Mouse (Mus musculus): ENCODE results near the gene Slc44a5. TPM values are rescaled to one million over a fixed set of nuclear protein-coding genes. Genes with fewer than 3 reads are reported as not detected.
"Not testable (repeated sequence)": the region's sequence is repeated elsewhere in the genome, so short reads cannot be mapped to it uniquely, and the experiment has no call there.

Slc44a5 gene
- total RNA-seq, 1 experiment = 0.09 TPM

GRCm38 (mm10) chr3:154149778-154150177 lies 176.5 kb downstream of the Slc44a5 start:
- no peaks in the 10 kb centered on the region for H3K36me3 ChIP-seq (ENCODE audit: control insufficient read depth, insufficient read depth, low read length, poor library complexity, severe bottlenecking)
- H3K9me3 ChIP-seq (ENCODE audit: control insufficient read depth, insufficient read depth, low read depth, low read length) = no peaks in the 10 kb centered on the region
- no peak for DNase-seq (ENCODE audit: low read depth, low spot score)
- no peak overlapping the region for H3K27ac ChIP-seq (ENCODE audit: insufficient read depth, low read depth, low read length, poor library complexity, severe bottlenecking)
- no peak overlapping the region for H3K9ac ChIP-seq (ENCODE audit: insufficient read depth, low read depth, low read length, poor library complexity, severe bottlenecking)
- H3K4me1 ChIP-seq (ENCODE audit: control insufficient read depth in 2 of 2, insufficient read depth in 2 of 2, low read length in 2 of 2, poor library complexity in 1 of 2) = no peaks in the 10 kb centered on the region
- in situ Hi-C loops (cut with MboI; ENCODE audit: low sequenced_read_pairs in 2 of 2, unreplicated experiment in 2 of 2) = no loop called here
- TF ChIP-seq CHD2 (IDR thresholded peaks at IDR 0.05; ENCODE audit: low read depth, low read length) = no peak
- TF ChIP-seq ZC3H11A (IDR thresholded peaks at IDR 0.05; ENCODE audit: borderline replicate concordance, low read depth, low read length) = no peak
- no peak for TF ChIP-seq ZNF384 (IDR thresholded peaks at IDR 0.05; ENCODE audit: low read depth, low read length)
- TF ChIP-seq HCFC1 (IDR thresholded peaks at IDR 0.05; ENCODE audit: borderline replicate concordance, insufficient read depth, low read length) = no peak
- TF ChIP-seq MAFK (IDR thresholded peaks at IDR 0.05; ENCODE audit: insufficient read depth, low read depth, low read length) = no peak
- H3K4me3 ChIP-seq (ENCODE audit: insufficient read depth in 1 of 2, low read depth in 1 of 2, low read length in 2 of 2, poor library complexity in 1 of 2, severe bottlenecking in 1 of 2) = no peak overlapping the region

- DNase-seq (ENCODE audit: low read depth, low spot score) = peak; percentile 25
- H3K9ac ChIP-seq (ENCODE audit: insufficient read depth, low read depth, low read length, poor library complexity, severe bottlenecking); in situ Hi-C loops (cut with MboI; ENCODE audit: low sequenced_read_pairs in 2 of 2, unreplicated experiment in 2 of 2); H3K36me3 ChIP-seq (ENCODE audit: control insufficient read depth, insufficient read depth, low read length, poor library complexity, severe bottlenecking); H3K9me3 ChIP-seq (ENCODE audit: control insufficient read depth, insufficient read depth, low read depth, low read length); H3K4me3 ChIP-seq (ENCODE audit: insufficient read depth in 1 of 2, low read depth in 1 of 2, low read length in 2 of 2, poor library complexity in 1 of 2, severe bottlenecking in 1 of 2); H3K4me1 ChIP-seq (ENCODE audit: control insufficient read depth in 2 of 2, insufficient read depth in 2 of 2, low read length in 2 of 2, poor library complexity in 1 of 2); H3K27ac ChIP-seq (ENCODE audit: insufficient read depth, low read depth, low read length, poor library complexity, severe bottlenecking): not testable (repeated sequence)
Observed at GRCm38 (mm10) chr3:154153541-154153940, 180.3 kb downstream of the Slc44a5 start.

- Histone ChIP-seq H3K36me3 (ENCODE audit: control insufficient read depth, insufficient read depth, low read length, poor library complexity, severe bottlenecking) (no peaks in the 10 kb centered on the region), H3K4me3 (ENCODE audit: insufficient read depth in 1 of 2, low read depth in 1 of 2, low read length in 2 of 2, poor library complexity in 1 of 2, severe bottlenecking in 1 of 2) (no peak overlapping the region), H3K27ac (ENCODE audit: insufficient read depth, low read depth, low read length, poor library complexity, severe bottlenecking) (no peak overlapping the region), H3K9ac (ENCODE audit: insufficient read depth, low read depth, low read length, poor library complexity, severe bottlenecking) (no peak overlapping the region), H3K4me1 (ENCODE audit: control insufficient read depth in 2 of 2, insufficient read depth in 2 of 2, low read length in 2 of 2, poor library complexity in 1 of 2) (no peaks in the 10 kb centered on the region), H3K9me3 (ENCODE audit: control insufficient read depth, insufficient read depth, low read depth, low read length) (no peaks in the 10 kb centered on the region)
- TF ChIP-seq ZNF384 (IDR thresholded peaks at IDR 0.05; ENCODE audit: low read depth, low read length) (no peak), CHD2 (IDR thresholded peaks at IDR 0.05; ENCODE audit: low read depth, low read length) (no peak), HCFC1 (IDR thresholded peaks at IDR 0.05; ENCODE audit: borderline replicate concordance, insufficient read depth, low read length) (no peak), MAFK (IDR thresholded peaks at IDR 0.05; ENCODE audit: insufficient read depth, low read depth, low read length) (no peak), ZC3H11A (IDR thresholded peaks at IDR 0.05; ENCODE audit: borderline replicate concordance, low read depth, low read length) (no peak)
- in situ Hi-C loops (cut with MboI; ENCODE audit: low sequenced_read_pairs in 2 of 2, unreplicated experiment in 2 of 2) = no loop called here
- DNase-seq (ENCODE audit: low read depth, low spot score) = no peak
Observed at GRCm38 (mm10) chr3:154165882-154166281, 192.6 kb downstream of the Slc44a5 start.

GRCm38 (mm10) chr3:154171881-154172592 lies 198.8 kb downstream of the Slc44a5 start:
- no peak for DNase-seq (ENCODE audit: low read depth, low spot score)
- Histone ChIP-seq H3K4me3 (ENCODE audit: insufficient read depth in 1 of 2, low read depth in 1 of 2, low read length in 2 of 2, poor library complexity in 1 of 2, severe bottlenecking in 1 of 2) (no peak overlapping the region), H3K27ac (ENCODE audit: insufficient read depth, low read depth, low read length, poor library complexity, severe bottlenecking) (no peak overlapping the region), H3K36me3 (ENCODE audit: control insufficient read depth, insufficient read depth, low read length, poor library complexity, severe bottlenecking) (no peaks in the 10 kb centered on the region), H3K4me1 (ENCODE audit: control insufficient read depth in 2 of 2, insufficient read depth in 2 of 2, low read length in 2 of 2, poor library complexity in 1 of 2) (peaks cover 0 to 8% of the 10 kb centered on the region in 2 experiments; a peak in 1 of 4 replicates), H3K9ac (ENCODE audit: insufficient read depth, low read depth, low read length, poor library complexity, severe bottlenecking) (no peak overlapping the region), H3K9me3 (ENCODE audit: control insufficient read depth, insufficient read depth, low read depth, low read length) (no peaks in the 10 kb centered on the region)
- in situ Hi-C loops (cut with MboI; ENCODE audit: low sequenced_read_pairs in 2 of 2, unreplicated experiment in 2 of 2) = no loop called here
- TF ChIP-seq ZC3H11A (IDR thresholded peaks at IDR 0.05; ENCODE audit: borderline replicate concordance, low read depth, low read length) (no peak), MAFK (IDR thresholded peaks at IDR 0.05; ENCODE audit: insufficient read depth, low read depth, low read length) (no peak), CHD2 (IDR thresholded peaks at IDR 0.05; ENCODE audit: low read depth, low read length) (no peak), HCFC1 (IDR thresholded peaks at IDR 0.05; ENCODE audit: borderline replicate concordance, insufficient read depth, low read length) (no peak), ZNF384 (IDR thresholded peaks at IDR 0.05; ENCODE audit: low read depth, low read length) (no peak)

- H3K4me3 ChIP-seq (ENCODE audit: insufficient read depth in 1 of 2, low read depth in 1 of 2, low read length in 2 of 2, poor library complexity in 1 of 2, severe bottlenecking in 1 of 2) = no peak overlapping the region
- no peaks in the 10 kb centered on the region for H3K36me3 ChIP-seq (ENCODE audit: control insufficient read depth, insufficient read depth, low read length, poor library complexity, severe bottlenecking)
- TF ChIP-seq CHD2 (IDR thresholded peaks at IDR 0.05; ENCODE audit: low read depth, low read length) (no peak), ZC3H11A (IDR thresholded peaks at IDR 0.05; ENCODE audit: borderline replicate concordance, low read depth, low read length) (no peak), HCFC1 (IDR thresholded peaks at IDR 0.05; ENCODE audit: borderline replicate concordance, insufficient read depth, low read length) (no peak), MAFK (IDR thresholded peaks at IDR 0.05; ENCODE audit: insufficient read depth, low read depth, low read length) (no peak), ZNF384 (IDR thresholded peaks at IDR 0.05; ENCODE audit: low read depth, low read length) (no peak)
- no peak overlapping the region for H3K27ac ChIP-seq (ENCODE audit: insufficient read depth, low read depth, low read length, poor library complexity, severe bottlenecking)
- no peak for DNase-seq (ENCODE audit: low read depth, low spot score)
- H3K9me3 ChIP-seq (ENCODE audit: control insufficient read depth, insufficient read depth, low read depth, low read length) = no peaks in the 10 kb centered on the region
- H3K4me1 ChIP-seq (ENCODE audit: control insufficient read depth in 2 of 2, insufficient read depth in 2 of 2, low read length in 2 of 2, poor library complexity in 1 of 2) = peaks cover 0 to 8% of the 10 kb centered on the region in 2 experiments; a peak in 1 of 4 replicates
- in situ Hi-C loops (cut with MboI; ENCODE audit: low sequenced_read_pairs in 2 of 2, unreplicated experiment in 2 of 2) = no loop called here
- H3K9ac ChIP-seq (ENCODE audit: insufficient read depth, low read depth, low read length, poor library complexity, severe bottlenecking) = no peak overlapping the region
Observed at GRCm38 (mm10) chr3:154172593-154172965, 199.3 kb downstream of the Slc44a5 start.
